In the genomic region with DNA sequence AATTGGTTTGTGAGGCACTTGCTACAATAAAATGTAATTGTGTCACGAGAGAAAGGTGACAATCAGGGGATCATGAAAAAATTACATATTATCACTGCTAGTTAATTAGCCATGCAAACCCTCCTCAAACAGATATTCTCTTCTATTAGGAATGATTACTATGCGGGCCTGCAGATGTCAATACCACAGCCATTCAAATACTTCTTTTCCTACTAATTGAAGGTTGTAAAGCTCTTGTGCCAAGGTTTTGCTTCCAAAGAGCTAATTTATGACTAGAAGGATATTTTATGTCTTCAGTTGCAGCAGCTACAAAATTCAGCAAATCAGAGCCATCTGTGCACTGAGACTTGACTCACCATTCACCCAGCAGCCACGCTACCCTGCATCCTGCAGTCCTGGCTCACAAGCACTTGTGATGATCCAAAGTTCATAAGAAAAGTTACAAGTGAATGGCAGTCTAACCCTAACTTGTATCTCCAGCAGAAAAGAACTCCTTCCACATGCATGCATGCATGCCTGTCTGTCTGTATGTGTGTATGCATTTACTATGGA, we compare ENCODE assay signal across 22 mouse cellular contexts.
A peak's percentile ranks its signal among the peaks of the same experiment; 100 is the strongest.
DNase-seq lines count a peak whose midpoint lies in the region; ATAC-seq and TF ChIP-seq lines count a peak whose summit lies in the region.
"Had no signal": no experiment of that assay in that cellular context is flagged by ENCODE, and none has a peak within 500 bp of the region (broad histone marks: within the 10 kb centered on the region; RNA-seq: fewer than 3 reads in every experiment).

No protein-coding gene starts in this region.

- TF ChIP-seq POLR2A in brain, embryonic 14.5 days (IDR thresholded peaks at IDR 0.05; ENCODE audit: borderline replicate concordance, extremely low read depth, insufficient read depth, insufficient read length, poor library complexity, severe bottlenecking), result no peak

- no peak overlapping the region for H3K9ac ChIP-seq in forebrain, embryonic 13.5 days
- H3K9ac ChIP-seq: hindbrain, embryonic 15.5 days; liver, embryonic 15.5 days; lung, embryonic 15.5 days had no signal

- H3K27ac ChIP-seq in forebrain, embryonic 13.5 days, result no peak overlapping the region
- no peak overlapping the region for H3K27ac ChIP-seq in forebrain, embryonic 10.5 days
- H3K27ac ChIP-seq: heart, embryonic 10.5 days; hindbrain, embryonic 15.5 days; liver, embryonic 15.5 days; lung, embryonic 15.5 days had no signal

- 49% methylated on average over 3 of the region's 3 CpGs for WGBS in forebrain, embryonic 13.5 days
- WGBS in forebrain, embryonic 10.5 days, result 90% methylated on average over 3 of the region's 3 CpGs

- TF ChIP-seq CTCF in brain, embryonic 14.5 days (IDR thresholded peaks at IDR 0.05; ENCODE audit: borderline replicate concordance, extremely low read depth, insufficient read depth, insufficient read length), result no peak

- no peaks in the 10 kb centered on the region for H3K36me3 ChIP-seq in forebrain, embryonic 13.5 days (ENCODE audit: poor library complexity, severe bottlenecking)
- no peaks in the 10 kb centered on the region for H3K36me3 ChIP-seq in forebrain, embryonic 10.5 days (replicated peaks)
- H3K36me3 ChIP-seq: heart, embryonic 10.5 days; hindbrain, embryonic 15.5 days had no signal

- no peaks in the 10 kb centered on the region for H3K27me3 ChIP-seq in forebrain, embryonic 13.5 days
- H3K27me3 ChIP-seq in forebrain, embryonic 10.5 days (ENCODE audit: poor library complexity, severe bottlenecking), result no peaks in the 10 kb centered on the region
- H3K27me3 ChIP-seq: hindbrain, embryonic 15.5 days; liver, embryonic 15.5 days; lung, embryonic 15.5 days had no signal

- peaks cover 12% of the 10 kb centered on the region; the same call in 1 of the 2 replicates for H3K4me1 ChIP-seq in forebrain, embryonic 13.5 days
- H3K4me1 ChIP-seq in forebrain, embryonic 10.5 days, result no peaks in the 10 kb centered on the region
- H3K4me1 ChIP-seq: heart, embryonic 10.5 days; hindbrain, embryonic 15.5 days; liver, embryonic 15.5 days; lung, embryonic 15.5 days had no signal

- H3K4me3 ChIP-seq in forebrain, embryonic 13.5 days, result no peak overlapping the region
- H3K4me3 ChIP-seq in forebrain, embryonic 10.5 days, result no peak overlapping the region
- H3K4me3 ChIP-seq: heart, embryonic 10.5 days; hindbrain, embryonic 15.5 days; liver, embryonic 15.5 days; lung, embryonic 15.5 days had no signal

- ATAC-seq in forebrain, embryonic 13.5 days, result peak; percentile 61
- ATAC-seq in CD4-positive, CD25-positive, alpha-beta regulatory T cell, adult 4 months, result no peak

- no peak for DNase-seq in forebrain, embryonic 10.5 days (ENCODE audit: extremely low spot score, low spot score)
- DNase-seq in Muller cell, postnatal 12 days (ENCODE audit: inconsistent ontology term), result peak; percentile 31
- peak; percentile 69 for DNase-seq in brain, embryonic 14.5 days (ENCODE audit: low read depth)
- peak; percentile 5 for DNase-seq in layer of hippocampus, adult 9-10 months (ENCODE audit: low spot score)
- DNase-seq in urinary bladder, postnatal 25 days (ENCODE audit: low spot score), result no peak
- no peak for DNase-seq in left cerebral cortex, adult 11 months (ENCODE audit: low spot score)
- DNase-seq: cerebellum, adult 8-10 months; cerebellum, postnatal 36 days; embryo, embryonic 11 days; kidney, adult 9 months; kidney, postnatal 14 days; liver; lung, postnatal 36 days; midbrain, embryonic 14.5 days; thymus, adult 18-20 months; thymus, postnatal 36 days had no signal

- H3K4me2 ChIP-seq in forebrain, embryonic 13.5 days, result no peak overlapping the region
- H3K4me2 ChIP-seq: hindbrain, embryonic 15.5 days; liver, embryonic 15.5 days; lung, embryonic 15.5 days had no signal

- H3K9me3 ChIP-seq in forebrain, embryonic 13.5 days (replicated peaks), result no peaks in the 10 kb centered on the region
- H3K9me3 ChIP-seq in forebrain, embryonic 10.5 days, result no peaks in the 10 kb centered on the region
- H3K9me3 ChIP-seq: heart, embryonic 10.5 days; hindbrain, embryonic 15.5 days; liver, embryonic 15.5 days; lung, embryonic 15.5 days had no signal

Comparison
In these comparisons a context has a peak if more than half of its experiments do, and no peak if none do; other contexts are left out.
1. DNase-seq: peak in Muller cell, postnatal 12 days (single experiment), brain, embryonic 14.5 days (single experiment) and layer of hippocampus, adult 9-10 months (single experiment); none in forebrain, embryonic 10.5 days (single experiment), urinary bladder, postnatal 25 days (single experiment) and left cerebral cortex, adult 11 months (single experiment).